Mouse (Mus musculus): ENCODE data around the gene Cryzl1.

DNA sequence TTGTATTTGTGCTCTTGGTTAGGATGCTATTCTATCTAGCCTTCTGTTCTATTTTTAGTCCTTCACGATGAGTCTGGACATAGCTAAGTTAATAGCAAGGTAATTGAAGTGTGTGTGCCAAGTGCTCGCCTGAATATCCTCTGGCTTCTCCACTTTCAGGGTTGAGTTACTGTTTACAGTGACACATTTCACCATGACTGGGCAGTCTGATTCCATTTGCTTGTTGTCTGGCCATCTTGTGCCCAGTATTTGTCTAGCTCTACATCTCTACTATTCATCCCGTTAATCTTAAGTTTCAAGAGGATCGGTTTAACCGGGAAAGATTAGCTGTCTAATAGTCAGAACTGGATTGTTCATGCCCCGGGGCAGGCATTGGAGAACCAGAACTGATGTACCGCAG lies 33.7 kb upstream of the Cryzl1 start:
- TF ChIP-seq CTCF (IDR thresholded peaks at IDR 0.05) (no peak), EP300 (IDR thresholded peaks at IDR 0.05) (no peak)
